Mouse (Mus musculus) MEL (cell line): ENCODE results near the gene Gm8909.

Source experiments
- CTCF ChIP-seq, 3 experiments: IDR thresholded peaks in 2 of 3; conservative IDR thresholded peaks in 1 of 3; 2 replicates each; pipeline ENCODE4 v1.5.1; 2011 to 2012; ENCODE audit warnings: low read length in 3 of 3, low read depth in 2 of 3, mild to moderate bottlenecking in 2 of 3, improper control_type of control experiment in 1 of 3, inconsistent platforms in 1 of 3, mixed read lengths in 1 of 3, moderate library complexity in 1 of 3; ENCODE audit not compliant: control insufficient read depth in 1 of 3, insufficient read depth in 1 of 3, poor library complexity in 1 of 3, severe bottlenecking in 1 of 3
- ELF1 ChIP-seq: IDR thresholded peaks from 2 replicates; pipeline ENCODE4 v1.6.1; 2014; ENCODE audit warnings: low read depth, mild to moderate bottlenecking, inconsistent platforms, low read length, improper control_type of control experiment, moderate library complexity
- EP300 ChIP-seq, 2 experiments: IDR thresholded peaks; 2 replicates each; pipeline ENCODE4 v1.6.1; 2011; ENCODE audit warnings: improper control_type of control experiment in 2 of 2, low read length in 2 of 2, low read depth in 1 of 2, mild to moderate bottlenecking in 1 of 2
- GATA1 ChIP-seq: IDR thresholded peaks from 2 replicates; pipeline ENCODE4 v1.6.1; 2011; ENCODE audit warnings: low read depth, low read length, improper control_type of control experiment
- HCFC1 ChIP-seq: IDR thresholded peaks from 2 replicates; pipeline ENCODE4 v1.6.1; 2012; ENCODE audit warnings: low read depth, mild to moderate bottlenecking, inconsistent platforms, low read length, improper control_type of control experiment, moderate library complexity
- MAX ChIP-seq: IDR thresholded peaks from 2 replicates; pipeline ENCODE4 v1.6.1; 2011; ENCODE audit warnings: low read length, improper control_type of control experiment
- NRF1 ChIP-seq: IDR thresholded peaks from 2 replicates; pipeline ENCODE4 v1.6.1; 2014; ENCODE audit warnings: low read depth, mild to moderate bottlenecking, inconsistent platforms, low read length, improper control_type of control experiment, moderate library complexity; ENCODE audit not compliant: poor library complexity, insufficient read depth, severe bottlenecking
- POLR2A ChIP-seq, 2 experiments: IDR thresholded peaks; 2 replicates each; pipeline ENCODE4 v1.6.1; 2011 to 2012; ENCODE audit warnings: low read length in 2 of 2, mild to moderate bottlenecking in 2 of 2, control low read depth in 1 of 2, improper control_type of control experiment in 1 of 2, low read depth in 1 of 2, moderate library complexity in 1 of 2; ENCODE audit not compliant: control insufficient read depth in 1 of 2, insufficient read depth in 1 of 2, poor library complexity in 1 of 2
- POLR2AphosphoS2 ChIP-seq: IDR thresholded peaks from 2 replicates; pipeline ENCODE4 v1.6.1; 2011; ENCODE audit warnings: low read length, improper control_type of control experiment
- USF2 ChIP-seq, 2 experiments: IDR thresholded peaks; 2 replicates each; pipeline ENCODE4 v1.6.1; 2011 to 2012; ENCODE audit warnings: improper control_type of control experiment in 2 of 2, low read length in 2 of 2, borderline replicate concordance in 1 of 2, inconsistent platforms in 1 of 2, low read depth in 1 of 2, mild to moderate bottlenecking in 1 of 2; ENCODE audit not compliant: insufficient read depth in 1 of 2
- ZC3H11A ChIP-seq: IDR thresholded peaks from 2 replicates; pipeline ENCODE4 v1.6.1; 2012; ENCODE audit warnings: low read depth, mild to moderate bottlenecking, inconsistent platforms, low read length, improper control_type of control experiment
- ZMIZ1 ChIP-seq: IDR thresholded peaks from 2 replicates; pipeline ENCODE4 v1.6.1; 2012; ENCODE audit warnings: low read depth, mild to moderate bottlenecking, inconsistent platforms, low read length, improper control_type of control experiment, moderate library complexity

- TF ChIP-seq ZC3H11A, result no peak
- TF ChIP-seq HCFC1, result no peak
- TF ChIP-seq POLR2A (IDR thresholded peaks at IDR 0.05; ENCODE audit: control insufficient read depth in 1 of 2, insufficient read depth in 1 of 2, low read depth in 1 of 2, low read length in 2 of 2, poor library complexity in 1 of 2), result no peak
- no peak for TF ChIP-seq POLR2AphosphoS2
- TF ChIP-seq CTCF (IDR thresholded peaks at IDR 0.05 in 2 of 3, conservative IDR thresholded peaks at IDR 0.05 in 1 of 3; ENCODE audit: control insufficient read depth in 1 of 3, insufficient read depth in 1 of 3, low read depth in 2 of 3, low read length in 3 of 3, poor library complexity in 1 of 3, severe bottlenecking in 1 of 3), result no peak
- no peak for TF ChIP-seq MAX
- no peak for TF ChIP-seq GATA1
- TF ChIP-seq EP300 (IDR thresholded peaks at IDR 0.05; ENCODE audit: low read depth in 1 of 2, low read length in 2 of 2), result no peak
- TF ChIP-seq ZMIZ1, result no peak
- TF ChIP-seq NRF1, result no peak
- TF ChIP-seq ELF1, result no peak
- no peak for TF ChIP-seq USF2 (IDR thresholded peaks at IDR 0.05; ENCODE audit: borderline replicate concordance in 1 of 2, insufficient read depth in 1 of 2, low read depth in 1 of 2, low read length in 2 of 2)
Measured at GRCm38 (mm10) chr17:36192371-36192770, 24.0 kb upstream of the Gm8909 start.
